Mouse (Mus musculus): ENCODE data around the gene Tnk2. TPM values are rescaled to one million over a fixed set of nuclear protein-coding genes. Genes with fewer than 3 reads are reported as not detected.
A peak's percentile ranks its signal among the peaks of the same experiment; 100 is the strongest.

The Tnk2 gene
- polyA plus RNA-seq, 2 experiments: 3.8 to 15.3 TPM

GRCm38 (mm10) chr16:32667552-32667872 lies 23.8 kb downstream of the Tnk2 start:
- peaks cover 66 to 72% of the 10 kb centered on the region in 2 experiments for H3K4me1 ChIP-seq (replicated peaks; ENCODE audit: control insufficient read depth in 2 of 2, insufficient read depth in 2 of 2, low read length in 1 of 2)

GRCm38 (mm10) chr16:32668030-32668429 lies 24.4 kb downstream of the Tnk2 start:
- Histone ChIP-seq H3K4me3 (ENCODE audit: insufficient read depth in 1 of 2, low read depth in 2 of 2, low read length in 2 of 2) (no peak overlapping the region), H3K27ac (no peak overlapping the region), H3K4me1 (replicated peaks; ENCODE audit: control insufficient read depth in 2 of 2, insufficient read depth in 2 of 2, low read length in 1 of 2) (peaks cover 68 to 73% of the 10 kb centered on the region in 2 experiments), H3K36me3 (replicated peaks; ENCODE audit: control insufficient read depth, insufficient read depth, low read depth) (peaks cover 7% of the 10 kb centered on the region), H3K9ac (replicated peaks) (no peak overlapping the region), H3K27me3 (ENCODE audit: control insufficient read depth, insufficient read depth, low read length) (no peaks in the 10 kb centered on the region), H3K4me2 (ENCODE audit: low read depth) (no peak overlapping the region), H3K9me3 (ENCODE audit: control insufficient read depth, low read length) (no peaks in the 10 kb centered on the region)
- WGBS (ENCODE audit: insufficient replicate concordance): 73% methylated on average over 10 of the region's 10 CpGs
- TF ChIP-seq CTCF (IDR thresholded peaks at IDR 0.05; ENCODE audit: low read depth) (no peak), EP300 (IDR thresholded peaks at IDR 0.05; ENCODE audit: low read depth) (no peak)
- no peak for ATAC-seq (ENCODE audit: insufficient read depth)
- DNase-seq (ENCODE audit: low read depth in 3 of 3, low spot score in 3 of 3): no peak

More at GRCm38 (mm10) chr16:32667552-32667872, 23.8 kb downstream of the Tnk2 start:
- Histone ChIP-seq H3K9me3 (ENCODE audit: control insufficient read depth, low read length) (no peaks in the 10 kb centered on the region), H3K27me3 (ENCODE audit: control insufficient read depth, insufficient read depth, low read length) (no peaks in the 10 kb centered on the region), H3K36me3 (replicated peaks; ENCODE audit: control insufficient read depth, insufficient read depth, low read depth) (peaks cover 7% of the 10 kb centered on the region), H3K4me2 (ENCODE audit: low read depth) (no peak overlapping the region), H3K4me3 (ENCODE audit: insufficient read depth in 1 of 2, low read depth in 2 of 2, low read length in 2 of 2) (no peak overlapping the region), H3K27ac (peak overlapping the region; percentile 30; the same call in 1 of the 2 replicates), H3K9ac (replicated peaks) (peak overlapping the region; percentile 44; the same call in 1 of the 2 replicates)
- no peak for DNase-seq (ENCODE audit: low read depth in 3 of 3, low spot score in 3 of 3)
- no peak for TF ChIP-seq EP300 (IDR thresholded peaks at IDR 0.05; ENCODE audit: low read depth)
- TF ChIP-seq CTCF (IDR thresholded peaks at IDR 0.05; ENCODE audit: low read depth): no peak
- ATAC-seq (ENCODE audit: insufficient read depth): no peak
- WGBS (ENCODE audit: insufficient replicate concordance): 49% methylated on average over 3 of the region's 3 CpGs

GRCm38 (mm10) chr16:32668472-32668871 lies 24.8 kb downstream of the Tnk2 start:
- no peak overlapping the region for H3K4me3 ChIP-seq (ENCODE audit: insufficient read depth in 1 of 2, low read depth in 2 of 2, low read length in 2 of 2)
- no peaks in the 10 kb centered on the region for H3K9me3 ChIP-seq (ENCODE audit: control insufficient read depth, low read length)
- no peaks in the 10 kb centered on the region for H3K27me3 ChIP-seq (ENCODE audit: control insufficient read depth, insufficient read depth, low read length)
- no peak overlapping the region for H3K9ac ChIP-seq (replicated peaks)
- 78% methylated on average over 4 of the region's 4 CpGs for WGBS (ENCODE audit: insufficient replicate concordance)
- H3K27ac ChIP-seq: no peak overlapping the region
- ATAC-seq (ENCODE audit: insufficient read depth) (no peak), DNase-seq (ENCODE audit: low read depth in 3 of 3, low spot score in 3 of 3) (no peak)
- TF ChIP-seq CTCF (IDR thresholded peaks at IDR 0.05; ENCODE audit: low read depth): peak; percentile 54
- TF ChIP-seq EP300 (IDR thresholded peaks at IDR 0.05; ENCODE audit: low read depth): no peak
- H3K4me2 ChIP-seq (ENCODE audit: low read depth): no peak overlapping the region
- peaks cover 7% of the 10 kb centered on the region for H3K36me3 ChIP-seq (replicated peaks; ENCODE audit: control insufficient read depth, insufficient read depth, low read depth)
- H3K4me1 ChIP-seq (replicated peaks; ENCODE audit: control insufficient read depth in 2 of 2, insufficient read depth in 2 of 2, low read length in 1 of 2): peaks cover 64 to 69% of the 10 kb centered on the region in 2 experiments

- H3K36me3 ChIP-seq (replicated peaks; ENCODE audit: control insufficient read depth, insufficient read depth, low read depth): peaks cover 7% of the 10 kb centered on the region
- 90% methylated on average over 10 of the region's 10 CpGs for WGBS (ENCODE audit: insufficient replicate concordance)
Measured at GRCm38 (mm10) chr16:32669243-32669642, 25.6 kb downstream of the Tnk2 start.

GRCm38 (mm10) chr16:32670354-32671124 lies 26.9 kb downstream of the Tnk2 start:
- H3K36me3 ChIP-seq (replicated peaks; ENCODE audit: control insufficient read depth, insufficient read depth, low read depth): peaks cover 7% of the 10 kb centered on the region
- peak overlapping the region; percentile 20; the same call in 1 of the 2 replicates for H3K4me2 ChIP-seq (ENCODE audit: low read depth)
- H3K4me1 ChIP-seq (replicated peaks; ENCODE audit: control insufficient read depth in 2 of 2, insufficient read depth in 2 of 2, low read length in 1 of 2): peaks cover 45 to 49% of the 10 kb centered on the region in 2 experiments
- no peaks in the 10 kb centered on the region for H3K27me3 ChIP-seq (ENCODE audit: control insufficient read depth, insufficient read depth, low read length)
- DNase-seq (ENCODE audit: low read depth in 3 of 3, low spot score in 3 of 3) (peak; percentile 47 to 59 (median 57)), ATAC-seq (ENCODE audit: insufficient read depth) (no peak)
- TF ChIP-seq EP300 (IDR thresholded peaks at IDR 0.05; ENCODE audit: low read depth): peak; percentile 69
- no peak for TF ChIP-seq CTCF (IDR thresholded peaks at IDR 0.05; ENCODE audit: low read depth)
- no peak overlapping the region for H3K4me3 ChIP-seq (ENCODE audit: insufficient read depth in 1 of 2, low read depth in 2 of 2, low read length in 2 of 2)
- 43% methylated on average over 10 of the region's 10 CpGs for WGBS (ENCODE audit: insufficient replicate concordance)
- no peak overlapping the region for H3K27ac ChIP-seq
- peak overlapping the region; percentile 23; the same call in 1 of the 2 replicates for H3K9ac ChIP-seq (replicated peaks)
- no peaks in the 10 kb centered on the region for H3K9me3 ChIP-seq (ENCODE audit: control insufficient read depth, low read length)

More at GRCm38 (mm10) chr16:32669243-32669642, 25.6 kb downstream of the Tnk2 start:
- Histone ChIP-seq H3K4me1 (replicated peaks; ENCODE audit: control insufficient read depth in 2 of 2, insufficient read depth in 2 of 2, low read length in 1 of 2) (peaks cover 57 to 61% of the 10 kb centered on the region in 2 experiments), H3K4me2 (ENCODE audit: low read depth) (no peak overlapping the region), H3K4me3 (ENCODE audit: insufficient read depth in 1 of 2, low read depth in 2 of 2, low read length in 2 of 2) (no peak overlapping the region), H3K27ac (no peak overlapping the region), H3K27me3 (ENCODE audit: control insufficient read depth, insufficient read depth, low read length) (no peaks in the 10 kb centered on the region), H3K9me3 (ENCODE audit: control insufficient read depth, low read length) (no peaks in the 10 kb centered on the region), H3K9ac (replicated peaks) (no peak overlapping the region)
- TF ChIP-seq EP300 (IDR thresholded peaks at IDR 0.05; ENCODE audit: low read depth) (no peak), CTCF (IDR thresholded peaks at IDR 0.05; ENCODE audit: low read depth) (no peak)
- no peak for ATAC-seq (ENCODE audit: insufficient read depth)
- no peak for DNase-seq (ENCODE audit: low read depth in 3 of 3, low spot score in 3 of 3)

Measured in liver, embryonic 14.5 days (tissue).